Mouse (Mus musculus): ENCODE data around the gene Tnpo1. TPM values are rescaled to one million over a fixed set of nuclear protein-coding genes. Genes with fewer than 3 reads are reported as not detected.

Tnpo1 gene
- polyA plus RNA-seq, 1 experiment from 2014 or later: 46.5 TPM

GRCm38 (mm10) chr13:98803699-98804098 is 122.5 kb downstream of the Tnpo1 start:
- Histone ChIP-seq H3K4me3 (ENCODE audit: low read depth, low read length) (no peak overlapping the region), H3K27me3 (ENCODE audit: insufficient read depth, low read length) (no peaks in the 10 kb centered on the region), H3K9me3 (ENCODE audit: low read depth, low read length) (no peaks in the 10 kb centered on the region), H3K27ac (ENCODE audit: low read depth) (no peak overlapping the region), H3K36me3 (ENCODE audit: insufficient read depth) (peaks cover 48% of the 10 kb centered on the region), H3K9ac (no peak overlapping the region), H3K4me1 (ENCODE audit: insufficient read depth) (no peaks in the 10 kb centered on the region), H3K4me2 (no peak overlapping the region)
- DNase-seq: no peak
- WGBS: 73% methylated on average over 4 of the region's 4 CpGs
- TF ChIP-seq CTCF (IDR thresholded peaks at IDR 0.05; ENCODE audit: low read depth): no peak
- ATAC-seq (ENCODE audit: insufficient read depth): no peak

- no peak for TF ChIP-seq CTCF (IDR thresholded peaks at IDR 0.05; ENCODE audit: low read depth)
- H3K4me2 ChIP-seq: no peak overlapping the region
- no peaks in the 10 kb centered on the region for H3K9me3 ChIP-seq (ENCODE audit: low read depth, low read length)
- no peak overlapping the region for H3K4me3 ChIP-seq (ENCODE audit: low read depth, low read length)
- H3K9ac ChIP-seq: no peak overlapping the region
- H3K27me3 ChIP-seq (ENCODE audit: insufficient read depth, low read length): no peaks in the 10 kb centered on the region
- peak; percentile 9 for DNase-seq
- no peak overlapping the region for H3K27ac ChIP-seq (ENCODE audit: low read depth)
- whole genome bisulfite sequencing: 85% methylated on average over 3 of the region's 3 CpGs
- H3K36me3 ChIP-seq (ENCODE audit: insufficient read depth): peaks cover 51% of the 10 kb centered on the region
- ATAC-seq (ENCODE audit: insufficient read depth): no peak
- no peaks in the 10 kb centered on the region for H3K4me1 ChIP-seq (ENCODE audit: insufficient read depth)
Observed at GRCm38 (mm10) chr13:98802957-98803356, 123.2 kb downstream of the Tnpo1 start.

- Histone ChIP-seq H3K9ac (no peak overlapping the region), H3K4me3 (ENCODE audit: low read depth, low read length) (no peak overlapping the region), H3K27ac (ENCODE audit: low read depth) (no peak overlapping the region), H3K4me2 (no peak overlapping the region), H3K27me3 (ENCODE audit: insufficient read depth, low read length) (no peaks in the 10 kb centered on the region), H3K9me3 (ENCODE audit: low read depth, low read length) (no peaks in the 10 kb centered on the region), H3K4me1 (ENCODE audit: insufficient read depth) (no peaks in the 10 kb centered on the region), H3K36me3 (ENCODE audit: insufficient read depth) (peaks cover 49% of the 10 kb centered on the region)
- WGBS: 96% methylated on average over 3 of the region's 3 CpGs
- no peak for TF ChIP-seq CTCF (IDR thresholded peaks at IDR 0.05; ENCODE audit: low read depth)
- DNase-seq: no peak
- ATAC-seq (ENCODE audit: insufficient read depth): no peak
Observed at GRCm38 (mm10) chr13:98795511-98795910, 130.7 kb downstream of the Tnpo1 start.

- Histone ChIP-seq H3K4me2 (no peak overlapping the region), H3K27ac (ENCODE audit: low read depth) (no peak overlapping the region), H3K4me1 (ENCODE audit: insufficient read depth) (no peaks in the 10 kb centered on the region), H3K9me3 (ENCODE audit: low read depth, low read length) (no peaks in the 10 kb centered on the region), H3K36me3 (ENCODE audit: insufficient read depth) (peaks cover 35% of the 10 kb centered on the region), H3K27me3 (ENCODE audit: insufficient read depth, low read length) (no peaks in the 10 kb centered on the region), H3K9ac (no peak overlapping the region), H3K4me3 (ENCODE audit: low read depth, low read length) (no peak overlapping the region)
- ATAC-seq (ENCODE audit: insufficient read depth) (no peak), DNase-seq (no peak)
- TF ChIP-seq CTCF (IDR thresholded peaks at IDR 0.05; ENCODE audit: low read depth): no peak
- WGBS: 96% methylated on average over 1 of the region's 1 CpGs
Observed at GRCm38 (mm10) chr13:98792864-98793263, 133.3 kb downstream of the Tnpo1 start.

GRCm38 (mm10) chr13:98791693-98792092 is 134.5 kb downstream of the Tnpo1 start:
- Histone ChIP-seq H3K4me2 (no peak overlapping the region), H3K9ac (no peak overlapping the region), H3K36me3 (ENCODE audit: insufficient read depth) (peaks cover 29% of the 10 kb centered on the region), H3K4me3 (ENCODE audit: low read depth, low read length) (no peak overlapping the region), H3K4me1 (ENCODE audit: insufficient read depth) (no peaks in the 10 kb centered on the region), H3K27ac (ENCODE audit: low read depth) (no peak overlapping the region), H3K9me3 (ENCODE audit: low read depth, low read length) (no peaks in the 10 kb centered on the region), H3K27me3 (ENCODE audit: insufficient read depth, low read length) (no peaks in the 10 kb centered on the region)
- no peak for ATAC-seq (ENCODE audit: insufficient read depth)
- no peak for TF ChIP-seq CTCF (IDR thresholded peaks at IDR 0.05; ENCODE audit: low read depth)
- DNase-seq: no peak
- 83% methylated on average over 1 of the region's 1 CpGs for WGBS

Other genes with a start within 250 kb of the Tnpo1 start
- gene Tmem171, start 231.6 kb downstream of the Tnpo1 start, polyA plus RNA-seq (2014; fragmentation: Nextera tagmentation; extraction: Ambion mirVana): 13.9 and 15.4 TPM in 2 replicates
- 39.0 and 39.6 TPM in 2 replicates for gene Fcho2, start 110.9 kb downstream of the Tnpo1 start, polyA plus RNA-seq (2014; fragmentation: Nextera tagmentation; extraction: Ambion mirVana)
- not detected in 2 replicates for gene 1700024P04Rik, start 58.2 kb upstream of the Tnpo1 start, polyA plus RNA-seq (2014; fragmentation: Nextera tagmentation; extraction: Ambion mirVana)